Mouse (Mus musculus) limb, embryonic 12.5 days (tissue): Measurements from ENCODE around the gene Ugt1a2. TPM values are rescaled to one million over a fixed set of nuclear protein-coding genes. Genes with fewer than 3 reads are reported as not detected.
"Not testable (repeated sequence)": the region's sequence is repeated elsewhere in the genome, so short reads cannot be mapped to it uniquely, and the experiment has no call there.

Experiments
- ATAC-seq: fragments of 200-750 bp; cut with Nextera tagmentation; 2 replicates; pipeline ENCODE4 v1.8.0; 2017; ENCODE audit warnings: low read depth, moderate TSS enrichment; ENCODE audit not compliant: insufficient number of reproducible peaks, insufficient read depth, low FRiP score, low TSS enrichment
- H3K27ac ChIP-seq: fragments of 300-500 bp; sonication (generic); 2 replicates; pipeline ENCODE4 v1.5.1; 2016; ENCODE audit warnings: mild to moderate bottlenecking, moderate library complexity
- H3K27me3 ChIP-seq: fragments of 300-500 bp; sonication (generic); 2 replicates; pipeline ENCODE4 v1.6.1; 2016; ENCODE audit warnings: mild to moderate bottlenecking, moderate library complexity
- H3K36me3 ChIP-seq: fragments of 300-500 bp; sonication (generic); 2 replicates; pipeline ENCODE4 v1.6.1; 2016; ENCODE audit warnings: mild to moderate bottlenecking, moderate library complexity
- H3K4me1 ChIP-seq: fragments of 300-500 bp; sonication (generic); replicated peaks from 2 replicates; pipeline ENCODE4 v1.6.1; 2016
- H3K4me2 ChIP-seq: fragments of 300-500 bp; sonication (generic); 2 replicates; pipeline ENCODE4 v1.6.1; 2016; ENCODE audit warnings: mild to moderate bottlenecking, moderate library complexity
- H3K4me3 ChIP-seq: fragments of 300-500 bp; sonication (generic); replicated peaks from 2 replicates; pipeline ENCODE4 v1.5.1; 2016; ENCODE audit warnings: mild to moderate bottlenecking
- H3K9ac ChIP-seq: fragments of 300-500 bp; sonication (generic); replicated peaks from 2 replicates; pipeline ENCODE4 v1.6.1; 2016; ENCODE audit warnings: mild to moderate bottlenecking, moderate library complexity
- H3K9me3 ChIP-seq: fragments of 300-500 bp; sonication (generic); 2 replicates; pipeline ENCODE4 v1.6.1; 2016; ENCODE audit warnings: mild to moderate bottlenecking, moderate library complexity
- WGBS: fragments of 180-500 bp; shearing (Covaris S2); methylation state at CpG from one replicate; pipeline ENCODE4 v1.1.7; 2016; 5-methylcytosine and 5-hydroxymethylcytosine counted together
- polyA plus RNA-seq: library from polyadenylated mRNA; unstranded; fragments of >200 nt; fragmentation: Nextera tagmentation; extraction: Ambion mirVana; gene quantifications from 2 replicates; pipeline ENCODE4 v1.2.1, GENCODE M21; 2016

The Ugt1a2 gene
- polyA plus RNA-seq, 1 experiment from 2014 or later = not detected

- WGBS = 73% methylated on average over 9 of the region's 9 CpGs
- H3K9ac ChIP-seq = no peak overlapping the region
- peaks cover 43% of the 10 kb centered on the region for H3K9me3 ChIP-seq
- H3K27ac ChIP-seq = no peak overlapping the region
- H3K4me2 ChIP-seq = no peak overlapping the region
- H3K4me3 ChIP-seq = no peak overlapping the region
- ATAC-seq = no peak
- H3K36me3 ChIP-seq = no peaks in the 10 kb centered on the region
- H3K4me1 ChIP-seq = no peaks in the 10 kb centered on the region
- no peaks in the 10 kb centered on the region for H3K27me3 ChIP-seq
Observed at GRCm38 (mm10) chr1:88218051-88218450, 17.6 kb downstream of the Ugt1a2 start.

GRCm38 (mm10) chr1:88218591-88218990 is 18.2 kb downstream of the Ugt1a2 start:
- Histone ChIP-seq H3K9ac (no peak overlapping the region), H3K4me2 (no peak overlapping the region), H3K9me3 (peaks cover 38% of the 10 kb centered on the region), H3K27ac (no peak overlapping the region), H3K27me3 (no peaks in the 10 kb centered on the region), H3K4me1 (no peaks in the 10 kb centered on the region), H3K36me3 (no peaks in the 10 kb centered on the region), H3K4me3 (no peak overlapping the region)
- ATAC-seq = no peak
- 47% methylated on average over 4 of the region's 4 CpGs for WGBS

GRCm38 (mm10) chr1:88219054-88219453 is 18.7 kb downstream of the Ugt1a2 start:
- H3K4me2 ChIP-seq = no peak overlapping the region
- H3K27me3 ChIP-seq = no peaks in the 10 kb centered on the region
- WGBS = 12% methylated on average over 1 of the region's 1 CpGs
- no peaks in the 10 kb centered on the region for H3K4me1 ChIP-seq
- H3K9me3 ChIP-seq = peaks cover 33% of the 10 kb centered on the region
- ATAC-seq = no peak
- no peak overlapping the region for H3K27ac ChIP-seq
- no peaks in the 10 kb centered on the region for H3K36me3 ChIP-seq
- H3K4me3 ChIP-seq = no peak overlapping the region
- H3K9ac ChIP-seq = no peak overlapping the region

GRCm38 (mm10) chr1:88220336-88220735 is 19.9 kb downstream of the Ugt1a2 start:
- Histone ChIP-seq H3K27me3 (no peaks in the 10 kb centered on the region), H3K9ac (no peak overlapping the region), H3K4me2 (no peak overlapping the region), H3K4me1 (no peaks in the 10 kb centered on the region), H3K27ac (no peak overlapping the region), H3K9me3 (peaks cover 23% of the 10 kb centered on the region), H3K4me3 (no peak overlapping the region), H3K36me3 (no peaks in the 10 kb centered on the region)
- no peak for ATAC-seq

- Histone ChIP-seq H3K36me3 (no peaks in the 10 kb centered on the region), H3K27ac (no peak overlapping the region), H3K27me3 (no peaks in the 10 kb centered on the region), H3K4me1 (no peaks in the 10 kb centered on the region), H3K9ac (no peak overlapping the region), H3K9me3 (peaks cover 25% of the 10 kb centered on the region), H3K4me3 (no peak overlapping the region), H3K4me2 (no peak overlapping the region)
- ATAC-seq = no peak
- WGBS = 54% methylated on average over 2 of the region's 2 CpGs
Observed at GRCm38 (mm10) chr1:88222216-88222615, 21.8 kb downstream of the Ugt1a2 start.

GRCm38 (mm10) chr1:88223011-88223515 is 22.7 kb downstream of the Ugt1a2 start:
- H3K36me3 ChIP-seq, H3K27ac ChIP-seq, ATAC-seq, H3K4me3 ChIP-seq, H3K4me1 ChIP-seq, H3K27me3 ChIP-seq, H3K9ac ChIP-seq, H3K4me2 ChIP-seq: not testable (repeated sequence)
- H3K9me3 ChIP-seq = peaks cover 28% of the 10 kb centered on the region

- 53% methylated on average over 1 of the region's 1 CpGs for WGBS
- no peak for ATAC-seq
Observed at GRCm38 (mm10) chr1:88223591-88223990, 23.2 kb downstream of the Ugt1a2 start.

GRCm38 (mm10) chr1:88224029-88224776 is 23.8 kb downstream of the Ugt1a2 start:
- WGBS = 66% methylated on average over 2 of the region's 2 CpGs

More at GRCm38 (mm10) chr1:88223591-88223990, 23.2 kb downstream of the Ugt1a2 start:
- H3K4me1 ChIP-seq = no peaks in the 10 kb centered on the region
- H3K27ac ChIP-seq = no peak overlapping the region
- no peaks in the 10 kb centered on the region for H3K27me3 ChIP-seq
- H3K9me3 ChIP-seq = peaks cover 34% of the 10 kb centered on the region
- H3K9ac ChIP-seq = no peak overlapping the region
- no peak overlapping the region for H3K4me2 ChIP-seq
- H3K36me3 ChIP-seq = no peaks in the 10 kb centered on the region
- H3K4me3 ChIP-seq = no peak overlapping the region

GRCm38 (mm10) chr1:88225301-88225700 is 24.9 kb downstream of the Ugt1a2 start:
- ATAC-seq, H3K27ac ChIP-seq, H3K36me3 ChIP-seq, H3K4me3 ChIP-seq, H3K4me1 ChIP-seq, H3K27me3 ChIP-seq, H3K9ac ChIP-seq, H3K4me2 ChIP-seq: not testable (repeated sequence)
- H3K9me3 ChIP-seq = peaks cover 51% of the 10 kb centered on the region
- WGBS = 36% methylated on average over 2 of the region's 2 CpGs

More at GRCm38 (mm10) chr1:88224029-88224776, 23.8 kb downstream of the Ugt1a2 start:
- Histone ChIP-seq H3K9ac (no peak overlapping the region), H3K4me3 (no peak overlapping the region), H3K36me3 (no peaks in the 10 kb centered on the region), H3K27ac (no peak overlapping the region), H3K27me3 (no peaks in the 10 kb centered on the region), H3K9me3 (peaks cover 40% of the 10 kb centered on the region), H3K4me1 (no peaks in the 10 kb centered on the region), H3K4me2 (no peak overlapping the region)
- ATAC-seq = no peak

- Histone ChIP-seq H3K9ac (no peak overlapping the region), H3K9me3 (peaks cover 55% of the 10 kb centered on the region), H3K27ac (no peak overlapping the region), H3K4me1 (no peaks in the 10 kb centered on the region), H3K4me2 (no peak overlapping the region), H3K4me3 (no peak overlapping the region), H3K27me3 (no peaks in the 10 kb centered on the region), H3K36me3 (no peaks in the 10 kb centered on the region)
- ATAC-seq = no peak
Observed at GRCm38 (mm10) chr1:88225741-88226140, 25.3 kb downstream of the Ugt1a2 start.

GRCm38 (mm10) chr1:88226670-88227379 is 26.4 kb downstream of the Ugt1a2 start, which contains the start of gene Mroh2a:
Mroh2a (plus strand) TSS chr1:88226986.
- WGBS = 58% methylated on average over 5 of the region's 5 CpGs
- ATAC-seq = no peak
- H3K27me3 ChIP-seq = no peaks in the 10 kb centered on the region

More at GRCm38 (mm10) chr1:88226670-88227379, 26.4 kb downstream of the Ugt1a2 start, which contains the start of gene Mroh2a:
- Histone ChIP-seq H3K4me2 (no peak within 1 kb of the TSS), H3K36me3 (no peaks in the 10 kb centered on the region), H3K4me1 (no peaks in the 10 kb centered on the region), H3K9me3 (peaks cover 66% of the 10 kb centered on the region), H3K27ac (no peak within 1 kb of the TSS), H3K9ac (no peak within 1 kb of the TSS), H3K4me3 (no peak within 1 kb of the TSS)
